Mouse (Mus musculus) urinary bladder, adult 18-20 months (tissue): Measurements from ENCODE around the gene Gm20721.
"Not testable (repeated sequence)": the region's sequence is repeated elsewhere in the genome, so short reads cannot be mapped to it uniquely, and the experiment has no call there.

Experiments
- DNase-seq, 2 experiments: peaks; one replicate each; pipeline ENCODE4 v3.0.0; 2022; ENCODE audit warnings: low spot score in 2 of 2, mixed read lengths in 2 of 2

Gene Gm20721

GRCm38 (mm10) chr2:174346612-174346998, at the start of gene Gm20721:
Gene Gm20721 (minus strand): TSS chr2:174346712.
- DNase-seq: no peak

GRCm38 (mm10) chr2:174393383-174393782, 46.9 kb upstream of the Gm20721 start:
- DNase-seq: no peak

GRCm38 (mm10) chr2:174392554-174392953, 46.0 kb upstream of the Gm20721 start:
- DNase-seq: no peak

DNA sequence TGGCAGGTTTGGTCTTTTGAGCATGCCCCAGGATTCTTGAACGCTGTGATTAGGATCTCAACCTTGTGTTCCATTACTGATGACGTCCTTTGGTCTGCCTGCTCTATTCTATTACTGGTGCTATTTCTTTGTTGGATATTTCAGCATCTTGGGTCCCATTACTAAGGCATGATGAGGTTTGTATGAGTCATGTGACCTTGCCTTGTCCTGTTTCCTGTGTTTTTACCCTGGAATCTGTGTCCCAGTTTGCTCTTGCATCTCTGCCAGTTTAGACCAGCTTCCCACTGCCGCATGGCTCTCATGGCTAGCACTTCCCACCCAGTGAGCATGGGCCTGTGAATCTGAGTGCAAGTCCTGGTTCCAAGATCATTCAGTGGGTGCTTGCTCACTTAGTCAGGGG, 45.4 kb upstream of the Gm20721 start:
- DNase-seq: no peak

GRCm38 (mm10) chr2:174381021-174381420, 34.5 kb upstream of the Gm20721 start:
- no peak for DNase-seq

DNA sequence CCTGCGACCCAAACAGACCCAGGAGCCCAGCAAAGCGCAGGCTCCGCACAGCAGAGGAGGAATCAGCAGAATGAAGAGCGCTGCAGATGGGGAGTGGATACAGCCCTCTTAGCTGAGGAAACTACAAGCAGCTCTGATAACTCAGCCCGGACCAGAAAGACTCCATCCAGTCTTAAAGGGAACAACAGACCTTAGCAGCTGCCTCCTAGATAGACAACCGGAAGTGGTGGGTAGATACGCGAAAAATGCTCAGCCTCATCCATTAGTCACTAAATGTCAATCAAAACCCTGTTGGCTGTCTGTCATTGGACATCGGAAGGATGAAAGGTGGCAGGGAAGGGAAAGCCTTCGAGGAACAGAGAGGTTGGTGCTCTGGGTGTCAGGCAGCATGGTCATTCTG, 20.1 kb upstream of the Gm20721 start:
- DNase-seq: no peak

GRCm38 (mm10) chr2:174359656-174360055, 13.1 kb upstream of the Gm20721 start:
- no peak for DNase-seq

GRCm38 (mm10) chr2:174358516-174358915, 12.0 kb upstream of the Gm20721 start:
- no peak for DNase-seq

DNA sequence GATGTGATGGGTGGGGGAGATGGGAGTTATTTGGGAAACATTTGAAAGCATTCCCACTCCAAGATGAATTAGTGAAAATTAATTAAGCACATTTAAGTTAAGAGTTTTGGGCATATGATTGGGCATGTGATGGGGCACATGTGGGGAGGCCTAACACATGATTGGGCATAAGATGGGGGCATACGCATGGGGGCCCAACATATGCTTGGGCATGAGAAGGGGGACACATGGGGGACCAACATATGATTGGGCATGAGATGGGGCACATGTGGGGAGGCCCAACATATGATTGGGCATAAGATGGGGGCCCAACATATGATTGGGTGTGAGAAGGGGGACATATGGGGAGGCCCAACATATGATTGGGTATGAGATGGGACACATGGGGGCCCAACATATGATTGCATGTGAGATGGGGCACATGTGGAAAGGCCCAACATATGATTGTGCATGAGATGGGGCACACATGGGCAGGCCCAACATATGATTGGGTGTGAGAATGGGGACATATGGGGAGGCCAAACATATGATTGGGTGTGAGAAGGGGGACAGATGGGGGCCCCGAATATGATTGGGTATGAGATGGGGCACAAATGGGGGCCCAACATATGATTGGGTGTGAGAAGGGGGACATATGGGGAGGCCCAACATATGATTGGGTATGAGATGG, 622 bp upstream of the Gm20721 start:
- not testable (repeated sequence) for DNase-seq

DNA sequence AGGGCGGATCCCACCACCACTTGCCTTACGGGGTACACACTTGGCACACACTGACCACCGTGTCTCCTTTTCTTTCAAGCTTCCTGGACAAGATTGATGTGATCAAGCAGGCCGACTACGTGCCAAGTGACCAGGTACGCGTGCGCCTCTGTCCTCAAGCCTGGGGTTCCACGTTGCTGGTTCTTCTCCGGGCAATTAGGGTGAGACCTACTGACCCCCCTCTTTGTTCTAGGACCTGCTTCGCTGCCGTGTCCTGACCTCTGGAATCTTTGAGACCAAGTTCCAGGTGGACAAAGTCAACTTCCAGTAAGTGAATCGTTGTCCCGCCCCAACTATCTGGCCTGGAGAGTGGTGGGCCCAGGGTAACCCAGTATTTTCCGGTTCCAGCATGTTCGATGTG, 1.5 kb downstream of the Gm20721 start:
- no peak for DNase-seq

DNA sequence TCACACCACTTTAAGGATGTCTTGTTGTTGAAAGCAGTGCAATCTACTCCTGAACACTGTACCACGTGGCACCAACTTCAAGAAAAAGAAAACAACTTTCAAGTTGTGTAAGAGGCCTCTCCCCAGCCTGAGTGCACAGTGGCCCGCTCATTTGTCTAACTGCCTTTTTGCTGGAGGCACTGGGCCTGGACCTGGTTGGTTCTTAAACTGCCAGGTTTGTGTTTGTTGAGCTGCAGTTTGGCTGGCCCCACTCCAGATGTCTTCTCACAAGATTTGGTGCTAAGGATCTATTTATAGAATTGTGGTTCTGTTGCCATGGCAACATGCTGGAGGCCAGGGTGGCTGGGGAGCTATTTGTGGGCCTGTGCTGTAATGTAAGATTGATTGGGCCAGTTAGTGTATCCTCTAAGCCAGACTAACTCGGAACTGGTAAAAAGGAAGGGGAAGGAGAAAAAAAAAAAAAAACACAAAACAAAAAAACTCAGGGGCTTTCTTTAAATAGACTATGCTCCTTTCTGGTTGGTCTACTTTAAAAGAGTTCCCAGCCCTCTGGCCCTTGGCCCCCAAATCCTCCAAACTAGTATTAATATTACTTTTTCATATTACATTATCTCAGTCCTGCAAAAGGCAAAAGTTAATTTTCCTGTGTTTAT, 2.4 kb downstream of the Gm20721 start:
- peak in 1 of 2 experiments; percentile 44 for DNase-seq

- DNase-seq: no peak
Observed at GRCm38 (mm10) chr2:174343566-174343965, 2.9 kb downstream of the Gm20721 start.

- no peak for DNase-seq
Observed at GRCm38 (mm10) chr2:174342793-174343400, 3.6 kb downstream of the Gm20721 start.

GRCm38 (mm10) chr2:174340893-174341580, 5.5 kb downstream of the Gm20721 start:
- no peak for DNase-seq

DNA sequence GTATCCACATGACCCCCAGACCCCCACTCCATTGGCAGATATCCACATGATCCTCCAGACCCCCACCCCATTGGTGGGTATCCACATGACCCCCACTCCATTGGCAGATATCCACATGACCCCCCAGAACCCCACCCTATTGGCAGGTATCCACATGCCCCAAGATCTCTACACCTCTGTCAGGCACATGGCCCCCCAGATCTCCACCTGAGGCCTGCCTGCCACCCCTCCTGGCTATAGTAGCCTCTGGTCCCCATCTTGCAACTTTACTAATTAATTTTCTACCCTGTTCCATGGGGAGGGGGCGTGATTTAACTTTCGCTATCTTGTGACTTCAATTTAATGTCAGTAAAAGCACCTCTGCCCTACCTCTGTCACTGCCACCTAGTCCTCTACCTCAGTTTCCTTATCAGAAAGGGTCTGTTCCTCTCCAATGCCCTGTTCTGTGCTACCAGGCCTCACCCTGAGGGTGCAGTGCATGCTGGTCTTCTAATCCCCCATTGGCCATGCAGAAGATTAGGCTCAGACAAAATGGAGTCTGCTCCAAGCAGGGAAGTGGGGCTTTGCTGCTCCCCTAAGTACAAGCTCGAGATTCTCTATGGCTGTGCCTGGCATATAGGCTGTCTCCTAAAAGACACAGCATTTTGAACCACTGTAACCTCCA, 6.2 kb downstream of the Gm20721 start:
- DNase-seq: no peak

DNA sequence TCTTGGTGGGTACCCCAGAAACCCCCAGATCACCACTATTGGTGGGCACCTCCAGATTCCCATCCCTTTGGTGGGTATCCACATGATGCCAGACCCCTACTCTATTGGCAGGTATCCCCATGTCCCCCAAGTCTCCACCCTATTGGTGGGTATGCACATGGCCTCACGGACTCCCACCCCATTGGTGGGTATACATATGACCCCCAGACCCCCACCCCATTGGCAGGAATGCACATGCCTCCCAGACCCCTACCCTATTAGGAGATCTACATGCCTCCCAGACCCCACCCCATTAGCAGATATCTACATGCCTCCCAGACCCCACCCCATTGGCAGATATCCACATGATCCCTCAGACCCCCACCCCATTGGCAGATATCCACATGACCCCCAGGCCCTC, 6.8 kb downstream of the Gm20721 start:
- no peak for DNase-seq

DNA sequence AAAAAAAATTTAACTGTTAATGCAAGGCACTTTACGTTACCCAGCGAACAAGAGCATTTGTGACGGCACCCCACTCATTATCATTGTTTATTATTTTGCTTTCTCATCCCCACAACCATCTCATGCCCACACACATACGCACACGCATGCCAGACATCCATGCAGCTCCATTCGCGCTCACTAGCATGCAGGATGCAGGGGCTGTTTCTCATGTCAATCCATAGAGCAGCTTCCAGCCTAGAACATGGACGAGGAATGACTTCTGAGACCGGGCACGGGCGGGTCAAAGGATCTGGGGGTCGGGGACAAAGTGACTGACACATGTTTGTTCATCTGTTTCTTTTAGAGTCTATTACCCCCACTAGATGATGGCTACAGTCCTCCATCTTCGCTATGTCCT, 9.2 kb downstream of the Gm20721 start:
- DNase-seq: no peak

DNA sequence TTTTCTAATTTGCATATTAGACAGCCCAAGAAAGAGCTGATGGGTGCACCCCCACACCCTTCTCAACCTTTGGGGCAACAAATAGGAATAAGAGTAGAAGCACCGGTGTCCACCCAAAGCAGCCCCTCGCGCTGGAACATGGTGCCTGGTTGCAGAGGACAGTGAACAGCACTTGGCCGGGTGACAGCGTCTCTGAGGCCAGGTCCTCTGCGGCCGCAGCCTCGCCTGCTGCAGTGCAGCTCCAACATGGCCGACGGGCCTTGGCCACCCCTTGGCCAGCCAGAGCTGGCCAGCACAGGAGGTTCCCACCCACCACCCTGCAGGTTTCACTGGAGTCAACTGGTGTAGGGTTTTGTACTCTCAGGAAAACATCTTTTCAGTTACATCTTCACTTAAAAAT, 12.1 kb downstream of the Gm20721 start:
- no peak for DNase-seq

DNA sequence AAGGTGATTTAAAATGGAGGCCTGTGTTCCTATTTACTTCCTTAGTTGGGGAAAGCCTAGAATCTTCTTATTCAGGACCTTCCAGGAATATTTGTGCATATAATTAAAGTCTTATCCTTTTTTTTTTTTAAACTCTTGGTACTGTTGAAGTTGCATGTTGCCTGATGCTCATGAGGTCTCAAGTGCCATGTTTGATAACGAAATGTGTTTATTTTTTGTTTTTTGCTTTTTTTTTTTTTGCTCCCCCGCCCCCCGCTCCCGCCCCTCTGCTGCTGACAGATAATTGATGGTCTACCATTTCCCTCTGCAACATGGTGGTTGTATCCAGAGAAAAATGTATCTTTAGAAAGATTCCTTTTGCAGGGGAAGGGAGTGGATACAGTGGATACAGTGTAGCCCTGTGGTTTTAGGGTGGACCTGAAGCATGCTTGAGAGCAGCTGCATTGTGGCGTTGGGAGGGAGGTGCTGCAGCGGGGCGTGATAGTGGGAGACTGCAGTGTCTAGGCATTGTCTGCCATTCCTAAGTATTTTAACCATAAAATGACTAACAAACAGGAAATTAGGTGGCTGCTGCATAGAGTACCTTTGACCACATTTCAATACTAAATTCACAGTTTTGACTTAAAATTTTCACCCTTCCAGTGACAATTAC, 13.1 kb downstream of the Gm20721 start:
- DNase-seq: no peak

- DNase-seq: no peak
Observed at GRCm38 (mm10) chr2:174331282-174332030, 15.1 kb downstream of the Gm20721 start.
